Mouse (Mus musculus) frontal cortex, postnatal 25 days (tissue): ENCODE results near the gene Gabarapl1.

Experiments
- DNase-seq, 2 experiments: peaks; one replicate each; pipeline ENCODE4 v3.0.0; 2022; ENCODE audit warnings: low spot score in 2 of 2

Gabarapl1 gene

GRCm38 (mm10) chr6:129535723-129536122 lies 2.8 kb downstream of the Gabarapl1 start:
- DNase-seq: no peak

DNA sequence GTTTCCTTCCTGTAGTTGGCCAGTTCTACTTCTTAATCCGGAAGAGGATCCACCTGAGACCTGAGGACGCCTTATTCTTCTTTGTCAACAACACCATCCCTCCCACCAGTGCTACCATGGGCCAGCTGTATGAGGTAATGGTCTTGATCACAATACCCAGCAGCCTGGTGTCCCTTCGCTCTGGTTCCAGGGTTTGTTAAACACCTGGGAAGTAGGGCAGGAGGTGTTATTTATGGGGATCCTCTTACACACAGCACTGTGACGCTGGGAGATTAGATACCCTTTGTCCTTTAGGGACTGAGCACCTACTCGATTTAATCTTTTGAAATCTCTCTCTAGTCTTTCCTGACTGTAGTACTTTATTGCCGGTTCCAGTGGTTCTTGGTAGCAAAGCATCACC lies 5.6 kb downstream of the Gabarapl1 start:
- no peak for DNase-seq

GRCm38 (mm10) chr6:129541931-129542330 lies 9.0 kb downstream of the Gabarapl1 start:
- DNase-seq: no peak

DNA sequence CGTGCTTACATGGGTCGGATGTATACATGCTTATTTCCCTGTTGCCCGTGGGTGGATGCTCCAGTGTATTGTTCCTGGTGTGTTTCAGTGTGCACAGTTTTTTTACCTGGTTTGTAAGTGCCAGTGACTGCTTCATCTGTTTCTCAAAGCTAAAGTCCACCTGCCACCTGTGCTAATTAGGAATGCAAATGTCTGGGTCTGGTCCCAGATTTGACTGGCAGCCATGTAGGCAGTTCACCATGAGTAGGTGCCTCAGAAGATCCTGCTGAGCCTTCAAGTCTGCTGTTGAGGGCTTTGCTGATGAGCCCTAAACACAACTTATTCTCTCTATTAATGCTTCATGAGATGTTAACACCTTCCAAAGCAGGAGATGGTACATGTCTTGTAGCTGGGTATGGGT lies 9.6 kb downstream of the Gabarapl1 start:
- no peak for DNase-seq

GRCm38 (mm10) chr6:129543709-129544606 lies 11.0 kb downstream of the Gabarapl1 start:
- peak; percentile 67 for DNase-seq

- DNase-seq: no peak
Observed at GRCm38 (mm10) chr6:129547277-129547676, 14.3 kb downstream of the Gabarapl1 start.

DNA sequence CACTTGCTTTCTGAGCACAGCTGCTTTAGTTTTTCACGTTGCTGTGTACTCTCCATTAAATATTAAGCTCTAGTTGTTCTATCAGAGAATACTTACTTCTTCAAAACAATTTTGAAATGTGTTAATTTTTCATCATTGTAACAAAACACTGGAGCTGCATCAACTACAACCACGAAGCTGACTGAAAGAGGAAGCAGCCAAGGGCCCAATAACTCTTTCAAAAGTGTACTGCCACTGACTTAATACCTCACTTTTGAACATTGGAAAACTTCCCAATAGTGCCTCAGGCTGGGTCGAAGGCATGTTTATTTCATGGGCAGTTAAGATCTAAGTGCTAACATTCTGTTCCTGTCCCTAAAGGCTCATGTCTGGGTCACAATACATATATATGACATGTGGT lies 15.0 kb downstream of the Gabarapl1 start:
- no peak for DNase-seq

DNA sequence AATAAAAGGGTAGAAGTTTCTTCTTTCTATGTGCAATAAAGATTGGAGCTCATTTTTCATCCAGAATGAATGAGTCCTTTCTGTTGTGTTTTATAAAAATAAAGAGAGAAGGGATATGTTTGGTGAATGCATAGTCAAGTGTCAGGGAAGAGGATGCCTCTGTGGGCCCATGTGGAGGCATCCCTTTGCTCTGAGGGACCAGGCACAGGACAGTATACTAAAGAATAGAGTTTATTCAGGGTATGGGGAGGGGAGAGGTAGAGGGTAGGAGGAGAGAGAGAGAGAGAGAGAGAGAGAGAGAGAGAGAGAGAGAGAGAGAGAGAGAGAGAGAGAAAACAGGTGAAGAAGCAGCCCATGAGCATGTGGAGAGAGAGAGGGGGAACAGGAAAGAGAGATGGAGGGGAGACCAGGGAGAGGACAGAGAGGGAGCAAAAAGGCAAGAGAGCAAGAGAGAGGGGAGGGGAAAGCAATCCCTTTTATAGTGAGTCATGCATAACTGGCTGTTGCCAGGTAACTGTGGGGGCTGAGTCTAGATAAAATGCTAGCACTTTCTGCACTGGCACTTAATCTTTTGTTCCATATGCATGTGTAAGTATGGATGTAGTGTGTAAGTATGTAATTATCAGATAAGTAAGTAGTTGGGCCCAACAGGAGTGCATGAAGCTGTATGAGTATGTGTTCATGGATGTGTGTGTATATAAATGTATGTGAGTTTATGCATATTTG lies 24.5 kb downstream of the Gabarapl1 start:
- DNase-seq: no peak

DNA sequence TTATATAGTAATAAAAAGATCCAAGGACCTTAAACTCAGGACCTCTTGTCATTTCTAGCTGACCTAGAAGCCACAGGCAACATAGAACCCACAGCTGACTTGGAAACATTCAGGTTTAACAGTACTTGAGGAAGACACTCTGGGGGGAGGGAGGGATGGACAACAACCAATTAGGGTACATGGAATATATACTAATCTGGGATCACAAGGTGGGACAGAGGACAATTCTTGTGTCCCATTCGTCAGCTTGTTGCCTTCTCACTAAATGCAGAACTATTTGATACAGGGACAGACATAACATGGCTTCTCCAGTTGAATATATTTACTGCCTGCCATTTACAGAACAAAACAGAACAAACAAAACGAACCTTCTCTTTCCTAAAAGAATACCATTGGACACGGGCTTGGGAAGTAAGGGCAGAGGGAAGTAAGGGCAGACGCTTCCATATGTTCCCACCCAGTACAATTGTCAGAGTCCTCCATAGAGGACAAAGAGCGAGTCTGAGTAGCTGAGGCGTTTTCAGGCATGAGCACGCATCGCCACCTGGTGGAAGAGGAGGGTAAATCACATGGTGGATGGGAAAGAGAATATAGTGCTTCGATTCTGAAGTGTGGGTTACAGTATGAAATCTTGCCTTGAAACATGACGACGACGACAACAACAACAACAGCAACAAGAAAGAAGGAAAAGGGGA lies 26.1 kb downstream of the Gabarapl1 start:
- peak; percentile 65 to 67 for DNase-seq

DNA sequence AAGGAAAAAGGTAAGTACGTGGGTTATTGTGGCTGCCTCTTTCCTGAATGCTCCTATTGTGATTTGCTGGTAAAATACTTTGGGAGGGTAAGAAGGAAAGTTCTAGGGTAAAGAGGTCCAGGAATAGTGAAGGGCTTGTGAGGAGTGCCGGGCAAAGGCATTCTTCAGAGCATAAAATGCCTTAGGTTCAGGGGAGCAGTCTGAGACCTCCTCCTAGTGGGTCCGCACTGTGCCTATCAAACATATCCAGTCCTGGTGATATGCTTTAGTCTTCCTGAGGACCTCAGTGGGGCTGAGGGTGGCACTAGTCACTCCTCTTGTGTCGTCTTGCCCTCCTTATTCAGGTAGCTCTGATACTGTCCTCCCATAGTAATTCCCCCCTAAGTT lies 26.7 kb downstream of the Gabarapl1 start:
- DNase-seq: no peak

DNA sequence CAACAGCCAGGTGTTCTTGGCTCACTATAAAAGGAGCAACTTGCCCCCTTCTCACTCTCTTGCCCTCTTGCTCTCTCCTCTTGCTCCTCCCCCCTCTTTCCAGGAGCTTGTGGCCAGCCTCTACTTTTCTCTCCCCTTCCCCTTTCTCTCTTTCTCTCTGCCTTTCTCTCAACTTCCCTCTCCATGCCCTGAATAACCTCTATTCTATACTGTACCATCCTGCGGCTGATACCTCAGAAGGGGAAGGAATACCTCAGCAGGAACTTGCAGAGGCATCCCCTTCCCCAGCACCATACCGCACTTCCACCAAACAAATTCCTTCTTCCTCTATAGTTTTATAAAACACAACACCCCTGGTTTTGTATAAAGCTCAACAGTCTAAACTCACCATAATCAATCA lies 32.3 kb downstream of the Gabarapl1 start:
- no peak for DNase-seq

GRCm38 (mm10) chr6:129575315-129575714 lies 42.4 kb downstream of the Gabarapl1 start:
- no peak for DNase-seq

DNA sequence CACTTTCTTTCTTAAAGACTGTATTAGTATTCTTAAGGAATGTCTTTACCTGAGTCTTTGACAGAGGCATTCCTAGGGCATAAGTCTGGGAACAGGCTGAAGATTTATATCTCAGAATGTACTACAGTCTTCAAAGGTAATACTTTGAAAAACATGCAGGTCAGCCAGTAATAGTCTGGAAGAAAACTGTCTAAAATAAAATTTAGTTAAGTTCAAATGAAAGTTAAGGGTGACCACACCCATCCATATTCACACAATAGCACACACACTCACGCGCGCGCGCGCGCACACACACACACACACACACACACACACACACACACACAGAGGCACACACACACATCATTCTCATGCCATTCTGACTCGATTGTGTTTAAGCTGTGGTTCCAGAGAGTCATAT lies 44.6 kb downstream of the Gabarapl1 start, which contains the start of gene Klre1:
TSS of gene Klre1 (plus strand) at position 301 of the 400 bp plus-strand sequence.
- no peak for DNase-seq

DNA sequence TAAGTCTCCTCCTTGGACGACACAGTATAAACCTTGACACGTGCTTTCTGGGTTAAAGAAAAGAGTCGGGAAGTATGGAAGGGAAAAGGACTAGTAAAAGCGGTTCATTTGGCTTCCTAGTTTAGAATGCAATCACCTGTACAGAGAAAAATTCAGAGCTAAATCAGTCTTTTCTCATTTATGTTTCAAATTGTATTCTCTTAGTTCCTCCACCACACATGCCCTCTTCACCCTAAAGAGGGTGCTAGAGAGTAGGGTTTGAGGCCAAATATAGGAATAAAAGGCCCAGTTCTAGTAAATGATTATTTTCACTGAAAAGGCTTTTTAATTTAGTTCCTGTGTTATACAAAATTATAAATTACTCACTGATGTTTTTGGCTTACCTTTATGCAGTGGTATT lies 48.3 kb downstream of the Gabarapl1 start:
- no peak for DNase-seq

DNA sequence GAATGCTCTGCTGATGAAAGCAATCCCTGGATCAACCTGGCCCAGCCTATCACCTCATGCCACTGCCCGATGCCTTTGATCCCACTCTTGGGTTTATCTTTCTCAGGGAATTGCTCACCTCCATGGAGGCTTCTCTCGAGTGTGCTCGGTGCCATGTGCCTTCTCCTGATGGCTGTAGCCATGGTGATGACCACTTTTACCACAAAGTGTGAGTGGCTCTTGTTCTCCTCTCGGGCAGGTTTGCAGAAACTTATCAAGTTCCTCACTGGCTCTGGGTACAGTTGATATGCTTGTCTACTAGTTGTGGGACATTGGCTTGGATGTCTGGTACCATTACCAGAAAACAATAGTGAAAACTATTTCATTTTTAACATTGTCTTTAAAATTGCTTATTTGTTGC lies 48.9 kb downstream of the Gabarapl1 start:
- DNase-seq: no peak

DNA sequence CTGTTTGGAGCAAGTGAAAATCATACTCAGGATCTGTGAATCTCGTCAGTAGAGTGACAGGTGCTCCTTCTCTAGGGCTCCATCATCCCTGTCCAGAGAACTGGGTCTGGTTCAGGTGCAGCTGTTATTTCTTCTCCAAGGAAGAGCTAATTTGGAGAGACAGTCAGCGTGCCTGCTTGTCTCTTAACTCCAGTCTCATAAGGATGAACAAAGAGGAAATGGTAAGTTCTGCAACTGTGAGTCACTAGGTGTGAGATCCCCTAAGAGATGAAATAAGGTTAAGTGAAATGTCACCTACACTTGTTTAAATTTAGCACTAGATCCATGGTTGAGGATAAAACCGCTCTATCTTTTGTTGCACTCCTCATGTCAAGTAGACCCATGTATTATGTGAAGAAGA lies 50.1 kb downstream of the Gabarapl1 start:
- DNase-seq: no peak

- DNase-seq: no peak
Observed at GRCm38 (mm10) chr6:129591508-129591907, 58.5 kb downstream of the Gabarapl1 start, which contains the start of gene Klrd1. Gene Klrd1 (plus strand): TSS chr6:129591782.
